Mouse (Mus musculus) mesoderm, embryonic 11.5 days (tissue): ENCODE measurements around the gene Gm6358.
"Not testable (repeated sequence)": the region's sequence is repeated elsewhere in the genome, so short reads cannot be mapped to it uniquely, and the experiment has no call there.

Experiments
- DNase-seq: peaks from one replicate; pipeline ENCODE4 v3.0.0-alpha.2; 2012; ENCODE audit warnings: low read depth, low spot score

The Gm6358 gene

DNA sequence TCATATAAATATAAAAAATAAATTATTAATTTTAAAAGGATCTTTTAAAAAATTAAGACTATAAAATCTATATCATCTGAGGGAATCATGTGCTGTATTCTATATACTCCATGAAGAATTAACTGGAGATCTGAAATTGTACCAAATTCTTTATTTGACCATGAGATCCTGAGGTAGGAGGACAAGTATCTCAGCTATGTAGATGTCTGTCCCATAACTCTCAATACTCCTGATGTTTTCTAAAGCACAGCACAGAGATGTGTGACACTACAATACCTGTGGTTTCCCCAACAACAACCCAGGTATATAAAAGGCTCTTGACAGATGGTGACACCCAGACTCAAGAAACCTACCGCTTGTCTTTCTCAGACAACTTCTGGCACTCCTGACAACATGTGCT, at the start of gene Gm6358:
Gene Gm6358, plus strand, starts transcription at position 301 of the 400 bp plus-strand sequence.
- DNase-seq: no peak

DNA sequence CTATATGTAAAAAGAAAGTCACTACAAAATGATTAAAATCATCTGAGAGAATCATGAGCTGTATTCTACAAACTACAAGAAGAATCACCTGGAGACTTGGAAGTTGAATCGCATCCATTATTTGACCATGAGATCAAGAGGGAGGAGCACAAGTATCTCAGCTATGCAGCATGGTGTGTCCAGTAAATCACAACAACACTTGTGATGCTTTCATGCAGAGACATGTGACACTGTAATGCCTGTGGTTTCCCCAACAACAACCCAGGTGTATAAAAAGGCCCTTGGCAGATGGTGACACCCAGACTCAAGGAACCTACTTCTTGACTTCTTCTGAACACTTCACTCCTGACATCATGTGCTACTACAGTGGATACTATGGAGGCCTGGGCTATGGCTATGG, 10.1 kb downstream of the Gm6358 start, which contains the start of gene Gm10061:
Gene Gm10061, plus strand, starts transcription at position 301 of the 400 bp plus-strand sequence.
- DNase-seq: no peak

DNA sequence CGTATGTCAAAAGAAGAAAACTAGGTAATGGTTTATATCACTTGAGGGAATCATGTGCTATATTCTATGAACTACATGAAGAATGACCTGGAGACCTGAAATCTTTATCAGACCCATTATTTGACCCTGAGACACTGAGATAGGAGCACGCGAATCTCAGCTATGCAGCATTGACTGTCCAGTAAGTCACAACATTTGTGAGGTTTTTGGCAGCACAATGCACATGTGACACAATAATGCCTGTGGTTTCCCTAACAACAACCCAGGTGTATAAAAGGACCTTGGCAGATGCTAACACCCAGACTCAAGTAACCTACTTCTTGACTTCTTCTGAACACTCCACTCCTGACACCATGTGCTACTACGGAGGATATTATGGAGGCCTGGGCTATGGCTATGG, 17.0 kb downstream of the Gm6358 start, which contains the start of gene Gm9789:
Gene Gm9789, plus strand, starts transcription at position 301 of the 400 bp plus-strand sequence.
- no peak for DNase-seq

DNA sequence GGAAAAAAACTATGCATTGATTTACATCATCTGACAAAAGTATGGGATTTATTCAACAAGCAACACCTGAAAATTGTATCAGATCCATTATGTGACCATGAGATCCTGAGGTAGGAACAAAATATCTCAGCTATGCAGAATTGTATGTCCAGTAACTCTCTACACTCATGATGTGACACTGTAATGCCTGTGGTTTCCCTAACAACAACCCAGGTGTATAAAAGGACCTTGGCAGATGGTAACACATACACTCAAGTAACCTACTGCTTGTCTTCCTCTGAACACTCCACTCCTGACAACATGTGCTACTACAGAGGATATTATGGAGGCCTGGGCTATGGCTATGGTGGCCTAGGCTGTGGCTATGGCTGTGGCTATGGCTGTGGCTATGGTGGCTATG, 28.5 kb downstream of the Gm6358 start, which contains the start of gene Gm7735:
Gene Gm7735, plus strand, starts transcription at position 301 of the 400 bp plus-strand sequence.
- DNase-seq: not testable (repeated sequence)

DNA sequence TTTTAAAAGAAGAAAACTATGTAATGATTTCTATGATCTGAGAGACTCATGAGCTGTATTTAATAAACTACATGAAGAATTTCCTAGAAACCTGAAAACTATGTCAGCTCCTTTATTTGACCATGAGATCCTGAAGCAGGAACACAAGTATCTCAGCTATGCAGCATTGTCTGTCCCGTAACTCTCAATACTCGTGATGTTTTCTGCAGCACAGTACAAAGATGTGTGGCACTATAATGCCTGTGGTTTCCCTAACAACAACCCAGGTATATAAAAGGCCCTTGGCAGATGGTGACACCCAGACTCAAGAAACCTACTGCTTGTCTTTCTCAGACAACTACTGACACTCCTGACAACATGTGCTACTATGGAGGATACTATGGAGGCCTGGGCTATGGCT, 33.8 kb downstream of the Gm6358 start, which contains the start of gene 1110057P08Rik:
Gene 1110057P08Rik, plus strand, starts transcription at position 301 of the 400 bp plus-strand sequence.
- no peak for DNase-seq

DNA sequence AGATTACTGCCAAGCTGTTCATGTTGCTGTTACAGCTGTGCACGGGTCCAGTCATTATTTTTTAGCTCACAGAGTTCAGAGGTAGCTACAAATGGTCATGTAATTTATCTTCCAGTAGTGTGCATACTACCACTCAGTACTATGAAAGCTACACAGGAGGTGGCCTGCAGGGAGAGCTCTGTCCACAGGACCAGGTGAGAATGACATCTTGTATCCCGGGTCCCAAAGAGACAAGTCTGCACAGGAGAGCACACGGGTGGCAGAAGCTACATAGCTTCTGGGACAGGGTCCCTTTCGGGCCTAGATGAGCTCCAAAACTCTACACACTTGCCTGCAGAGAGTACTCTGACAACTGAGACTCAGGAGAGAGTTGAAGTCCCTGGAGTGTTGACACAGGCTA, 48.0 kb downstream of the Gm6358 start:
- DNase-seq: no peak
